Mouse (Mus musculus) lung, postnatal 0 days (tissue): ENCODE measurements around the gene Csnk1e.

Experiments
- CTCF ChIP-seq: IDR thresholded peaks from 2 replicates; pipeline ENCODE4 v1.5.1; 2016; ENCODE audit warnings: antibody characterized with exemption, mild to moderate bottlenecking
- EP300 ChIP-seq: IDR thresholded peaks from 2 replicates; pipeline ENCODE4 v1.6.1; 2016; ENCODE audit warnings: antibody characterized with exemption, mild to moderate bottlenecking, control low read depth

DNA sequence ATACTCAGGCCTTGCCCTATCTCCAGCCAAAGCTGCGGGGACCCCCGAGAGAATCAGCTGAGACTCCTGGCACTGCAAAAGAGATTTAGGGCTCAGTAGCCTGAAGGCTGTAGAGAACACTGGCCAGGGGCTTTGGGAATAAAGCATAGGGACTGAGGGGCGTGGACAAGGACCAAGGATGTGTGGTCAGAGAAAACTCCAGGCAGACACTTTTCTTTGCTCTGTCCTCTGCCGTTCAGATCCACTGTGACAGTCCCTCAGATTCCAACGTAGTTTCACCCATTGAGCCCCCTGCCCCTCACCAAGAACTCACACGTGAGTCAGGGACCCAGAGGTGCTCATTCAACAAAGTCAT is 13.1 kb downstream of the Csnk1e start:
- no peak for TF ChIP-seq EP300
- no peak for TF ChIP-seq CTCF
